ENCODE assay signal across 8 mouse cellular contexts in genomic region chr12:105427039-105427757, GRCm38 (mm10). TPM values are rescaled to one million over a fixed set of nuclear protein-coding genes. Genes with fewer than 3 reads are reported as not detected.
DNase-seq lines count a peak whose midpoint lies in the region; ATAC-seq lines count a peak whose summit lies in the region.

No protein-coding gene starts in this region.

- 0 out of 2 replicates have a peak, but pooled peaks cover 6% of the 10 kb centered on the region for H3K4me1 ChIP-seq in embryonic facial prominence, embryonic 15.5 days
- H3K4me1 ChIP-seq in limb, embryonic 10.5 days, result 0 out of 2 replicates have a peak, but pooled peaks cover 6% of the 10 kb centered on the region
- H3K4me1 ChIP-seq in midbrain, embryonic 14.5 days (ENCODE audit: control insufficient read depth, insufficient read depth, low read length), result no peaks in the 10 kb centered on the region
- 0 out of 2 replicates have a peak, but pooled peaks cover 4% of the 10 kb centered on the region for H3K4me1 ChIP-seq in stomach, embryonic 16.5 days (ENCODE audit: control insufficient read depth, insufficient read depth, low read length)

- peak; percentile 80; the same call in 1 of the 2 replicates for ATAC-seq in embryonic facial prominence, embryonic 15.5 days (ENCODE audit: insufficient number of reproducible peaks, low FRiP score, low TSS enrichment, low read depth)
- peak; percentile 34; the same call in 1 of the 2 replicates for ATAC-seq in midbrain, embryonic 14.5 days (ENCODE audit: low FRiP score, low TSS enrichment)
- peak; percentile 50 for ATAC-seq in stomach, embryonic 16.5 days (ENCODE audit: insufficient read depth, low FRiP score)

- H3K4me2 ChIP-seq in embryonic facial prominence, embryonic 15.5 days (replicated peaks), result peak overlapping the region; percentile 35; the same call in 1 of the 2 replicates
- H3K4me2 ChIP-seq in midbrain, embryonic 14.5 days (ENCODE audit: low read length), result 0 out of 2 replicates have a peak overlapping the region, but pooled peaks have one; percentile 2
- H3K4me2 ChIP-seq in stomach, embryonic 16.5 days (ENCODE audit: low read depth, low read length), result peak overlapping the region; percentile 34; the same call in 1 of the 2 replicates

- no peak overlapping the region for H3K27ac ChIP-seq in embryonic facial prominence, embryonic 15.5 days (replicated peaks)
- no peak overlapping the region for H3K27ac ChIP-seq in limb, embryonic 10.5 days
- H3K27ac ChIP-seq in midbrain, embryonic 14.5 days (replicated peaks; ENCODE audit: low read depth, low read length), result no peak overlapping the region
- no peak overlapping the region for H3K27ac ChIP-seq in stomach, embryonic 16.5 days (ENCODE audit: low read length)

- H3K4me3 ChIP-seq in embryonic facial prominence, embryonic 15.5 days (replicated peaks), result no peak overlapping the region
- H3K4me3 ChIP-seq in limb, embryonic 10.5 days, result no peak overlapping the region
- H3K4me3 ChIP-seq in midbrain, embryonic 14.5 days (replicated peaks; ENCODE audit: low read depth, low read length), result no peak overlapping the region
- H3K4me3 ChIP-seq in stomach, embryonic 16.5 days (replicated peaks; ENCODE audit: low read length), result no peak overlapping the region

- no peaks in the 10 kb centered on the region for H3K9me3 ChIP-seq in embryonic facial prominence, embryonic 15.5 days (replicated peaks)
- H3K9me3 ChIP-seq in limb, embryonic 10.5 days (replicated peaks), result no peaks in the 10 kb centered on the region
- H3K9me3 ChIP-seq in midbrain, embryonic 14.5 days (ENCODE audit: control insufficient read depth, low read length), result no peaks in the 10 kb centered on the region
- no peaks in the 10 kb centered on the region for H3K9me3 ChIP-seq in stomach, embryonic 16.5 days (replicated peaks; ENCODE audit: control insufficient read depth, low read length)

- no peak overlapping the region for H3K9ac ChIP-seq in embryonic facial prominence, embryonic 15.5 days
- no peak overlapping the region for H3K9ac ChIP-seq in midbrain, embryonic 14.5 days (replicated peaks; ENCODE audit: low read length)
- no peak overlapping the region for H3K9ac ChIP-seq in stomach, embryonic 16.5 days (ENCODE audit: low read length)

- H3K27me3 ChIP-seq in embryonic facial prominence, embryonic 15.5 days, result no peaks in the 10 kb centered on the region
- H3K27me3 ChIP-seq in limb, embryonic 10.5 days (ENCODE audit: low read depth, poor library complexity, severe bottlenecking), result no peaks in the 10 kb centered on the region
- no peaks in the 10 kb centered on the region for H3K27me3 ChIP-seq in midbrain, embryonic 14.5 days (ENCODE audit: control insufficient read depth, insufficient read depth, low read length)
- H3K27me3 ChIP-seq in stomach, embryonic 16.5 days (ENCODE audit: control insufficient read depth, insufficient read depth, low read length), result no peaks in the 10 kb centered on the region

- WGBS in embryonic facial prominence, embryonic 15.5 days, result 19% methylated on average over 10 of the region's 10 CpGs
- 36% methylated on average over 10 of the region's 10 CpGs for WGBS in limb, embryonic 10.5 days
- WGBS in midbrain, embryonic 14.5 days, result 26% methylated on average over 10 of the region's 10 CpGs
- 23% methylated on average over 10 of the region's 10 CpGs for WGBS in stomach, embryonic 16.5 days

- H3K36me3 ChIP-seq in embryonic facial prominence, embryonic 15.5 days, result no peaks in the 10 kb centered on the region
- no peaks in the 10 kb centered on the region for H3K36me3 ChIP-seq in limb, embryonic 10.5 days
- H3K36me3 ChIP-seq in midbrain, embryonic 14.5 days (ENCODE audit: control insufficient read depth, insufficient read depth, low read length), result no peaks in the 10 kb centered on the region
- no peaks in the 10 kb centered on the region for H3K36me3 ChIP-seq in stomach, embryonic 16.5 days (ENCODE audit: control insufficient read depth, insufficient read depth, low read length)

- DNase-seq in 3134 (ENCODE audit: extremely low read depth, insufficient read length, low spot score), result peak; percentile 47
- DNase-seq in adrenal gland, postnatal 36 days, result peak; percentile 58 to 59
- DNase-seq in heart, adult 9 months (ENCODE audit: low spot score in 2 of 2), result peak; percentile 38 to 49
- DNase-seq in kidney, adult 8-10 months, result peak; percentile 75 to 81
- peak; percentile 67 for DNase-seq in limb, embryonic 10.5 days (ENCODE audit: low spot score)
- peak; percentile 95 for DNase-seq in midbrain, embryonic 14.5 days

RNA-seq across cellular contexts. Expression of gene D430019H16Rik, which starts 26.5 kb away (rescaled TPM):
- total RNA-seq in adrenal gland, postnatal 36 days (2021), result 1 to 10 TPM; 2.6 to 4.3 TPM
- 1.6 and 1.7 TPM in 2 replicates for polyA plus RNA-seq in embryonic facial prominence, embryonic 15.5 days (2015; fragmentation: Nextera tagmentation; extraction: Ambion mirVana)
- 1.3 and 2.0 TPM in 2 replicates for polyA plus RNA-seq in limb, embryonic 10.5 days (2016; fragmentation: Nextera tagmentation; extraction: Ambion mirVana)
- polyA plus RNA-seq in midbrain, embryonic 14.5 days (2014; fragmentation: Nextera tagmentation; extraction: Ambion mirVana), result 25.3 and 41.6 TPM in 2 replicates
- 1.2 and 1.3 TPM in 2 replicates for polyA plus RNA-seq in stomach, embryonic 16.5 days (2015; fragmentation: Nextera tagmentation; extraction: Ambion mirVana)

Comparison
In these comparisons a context has a peak if more than half of its experiments do, and no peak if none do; other contexts are left out.
1. DNase-seq: peak in every context shown above with its lines; median percentile 95 in midbrain, embryonic 14.5 days; 78 in kidney, adult 8-10 months; 67 in limb, embryonic 10.5 days; 58 in adrenal gland, postnatal 36 days; 47 in 3134; 44 in heart, adult 9 months.